Mouse (Mus musculus): Measurements from ENCODE around the gene Smoc1. TPM values are rescaled to one million over a fixed set of nuclear protein-coding genes. Genes with fewer than 3 reads are reported as not detected.

Smoc1 gene
- total RNA-seq, 2 experiments from 2014 or later = 5.9 to 8.2 TPM

DNA sequence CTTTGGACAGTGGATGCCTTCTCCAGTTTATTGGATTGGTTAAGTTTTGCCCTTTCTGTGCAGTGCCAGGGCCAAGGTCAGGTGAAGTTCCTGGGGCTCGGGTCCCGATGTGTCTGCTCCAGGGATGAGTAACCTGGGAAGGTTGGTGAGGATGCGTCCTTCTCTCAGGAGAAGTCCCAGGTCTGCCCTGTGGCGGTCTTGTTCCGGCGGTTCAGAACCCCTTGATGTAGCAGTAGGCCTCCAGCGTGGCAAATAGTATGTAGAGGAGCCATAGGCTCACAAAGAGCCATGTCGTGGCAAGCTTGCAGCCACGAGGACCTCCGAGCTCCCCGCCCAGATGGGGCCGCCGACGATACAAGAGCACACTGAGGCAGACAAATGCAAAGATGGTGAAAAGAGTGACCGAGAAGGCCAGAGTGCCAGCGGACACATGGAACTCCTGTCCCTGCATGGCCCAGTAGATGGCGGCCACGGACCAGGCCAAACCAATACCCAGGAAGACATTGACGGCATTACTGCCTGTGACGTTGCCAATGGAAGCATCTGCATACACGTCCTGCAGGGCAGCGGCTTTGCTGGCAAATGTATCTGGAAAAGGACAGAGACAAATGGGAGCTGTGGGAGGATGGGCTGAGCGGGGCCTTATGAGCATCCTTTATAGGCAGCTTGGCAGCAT, 172.8 kb downstream of the Smoc1 start:
- peak; percentile 36 to 46 for DNase-seq
- intact Hi-C loops (cut with DNase I) = loop anchor here (1.0 kb wide), 1 partner anchor 203 kb away; no protein-coding TSS in a partner anchor

DNA sequence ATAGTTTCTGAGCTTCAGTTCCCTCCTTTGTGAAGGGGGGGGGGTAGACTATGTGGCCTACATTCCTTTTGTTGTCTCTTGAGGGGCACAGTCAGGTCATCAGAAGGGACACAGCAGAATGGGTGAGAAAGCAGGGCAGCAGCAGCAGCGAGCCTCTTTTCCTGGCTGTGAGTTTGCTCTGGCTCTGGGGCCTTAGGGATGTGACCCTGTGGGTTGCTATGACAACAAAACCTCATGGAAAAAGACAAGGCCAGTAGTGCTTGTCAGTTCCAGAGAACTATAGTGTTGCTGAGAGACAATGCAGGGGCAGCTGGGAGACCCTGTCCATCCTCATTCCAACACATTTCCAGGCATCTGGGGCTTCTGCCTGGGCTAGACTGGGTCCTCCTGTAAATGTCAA, 176.6 kb downstream of the Smoc1 start:
- intact Hi-C loops (cut with DNase I) = no loop called here
- no peak for DNase-seq

DNA sequence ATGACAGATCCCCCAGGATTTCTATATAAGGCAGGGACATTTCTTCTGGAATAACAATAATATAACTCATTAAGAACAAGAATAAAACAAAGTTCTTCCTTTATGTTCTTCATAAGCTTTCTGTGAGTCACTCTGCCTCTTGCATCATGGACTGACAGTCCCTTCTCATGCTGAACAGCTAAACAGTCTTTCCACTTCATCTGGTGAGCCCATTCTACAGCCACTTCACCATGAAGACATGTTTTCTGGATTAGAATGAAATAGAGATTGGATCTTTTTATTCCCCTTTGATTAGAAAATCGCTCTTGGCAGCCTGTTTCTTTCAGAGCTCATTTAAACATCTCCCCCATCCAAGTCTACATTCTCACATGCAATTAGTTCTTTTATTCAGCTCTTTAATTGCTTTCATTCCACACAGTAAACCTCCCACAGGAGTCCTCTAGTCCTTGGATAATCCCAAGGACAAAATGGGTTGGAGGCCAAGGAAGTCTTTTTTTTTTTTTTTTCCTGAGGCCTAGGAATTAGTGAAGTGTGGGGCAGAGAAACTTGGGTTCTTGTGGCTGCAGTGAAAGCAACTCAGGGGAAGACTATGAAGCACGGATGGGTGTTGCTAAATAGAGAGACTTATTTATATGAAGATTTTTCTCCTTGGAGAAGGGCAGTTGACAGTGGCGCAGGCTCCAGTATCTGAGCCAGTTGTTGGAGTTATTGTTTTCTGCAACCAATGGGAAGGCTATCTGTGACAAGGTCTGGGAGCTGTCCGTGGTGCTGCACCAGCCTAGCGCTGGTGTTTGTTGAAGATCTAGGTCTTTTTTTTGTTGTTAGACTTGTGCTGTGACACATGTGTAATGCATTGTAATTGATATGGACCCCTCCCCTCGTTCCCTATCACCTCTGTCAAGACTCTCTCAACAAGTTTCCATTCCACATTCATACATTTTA, 179.3 kb downstream of the Smoc1 start:
- intact Hi-C loops (cut with DNase I) = no loop called here
- peak; percentile 21 to 42 for DNase-seq

DNA sequence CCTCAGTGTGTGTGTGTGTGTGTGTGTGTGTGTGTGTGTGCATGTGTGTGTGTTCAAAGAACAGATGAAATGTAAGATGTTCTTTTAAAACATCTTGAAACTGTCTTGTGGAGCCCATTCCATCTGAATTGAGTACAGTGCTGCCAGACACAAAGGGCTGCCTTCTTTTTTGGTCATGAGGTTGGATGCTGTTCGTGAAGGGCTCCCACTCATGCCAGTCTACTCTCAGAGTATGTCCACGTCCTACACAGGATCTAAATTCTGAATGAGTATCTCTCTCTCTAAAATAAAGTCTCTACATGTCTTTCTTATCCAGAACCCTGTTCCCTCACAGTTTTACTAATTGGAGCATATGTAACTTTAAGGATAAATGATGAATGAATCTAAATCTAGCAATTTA, 182.0 kb downstream of the Smoc1 start:
- intact Hi-C loops (cut with DNase I) = no loop called here

DNA sequence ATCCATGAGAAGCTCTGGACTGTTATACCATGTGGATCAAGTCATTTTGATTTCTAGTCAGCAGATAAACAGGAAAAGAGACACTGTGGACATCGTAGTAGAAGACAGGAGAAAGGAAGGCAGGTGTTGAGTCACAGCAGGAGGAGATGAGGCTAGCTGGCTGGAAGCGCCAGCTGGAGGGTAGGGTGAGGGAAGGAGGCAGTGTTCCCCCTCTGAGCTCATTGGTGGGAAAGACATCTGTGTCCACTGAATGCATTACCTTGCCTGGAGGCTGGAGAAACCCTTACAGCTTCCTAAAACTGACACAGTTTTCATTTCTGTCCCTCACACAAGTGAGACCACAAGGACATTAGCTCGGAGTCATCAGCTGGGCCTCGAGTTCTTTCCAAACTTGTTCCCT, 192.7 kb downstream of the Smoc1 start:
- no peak for DNase-seq
- intact Hi-C loops (cut with DNase I) = no loop called here

More for the DNA sequence above, 182.0 kb downstream of the Smoc1 start:
- no peak for DNase-seq

DNA sequence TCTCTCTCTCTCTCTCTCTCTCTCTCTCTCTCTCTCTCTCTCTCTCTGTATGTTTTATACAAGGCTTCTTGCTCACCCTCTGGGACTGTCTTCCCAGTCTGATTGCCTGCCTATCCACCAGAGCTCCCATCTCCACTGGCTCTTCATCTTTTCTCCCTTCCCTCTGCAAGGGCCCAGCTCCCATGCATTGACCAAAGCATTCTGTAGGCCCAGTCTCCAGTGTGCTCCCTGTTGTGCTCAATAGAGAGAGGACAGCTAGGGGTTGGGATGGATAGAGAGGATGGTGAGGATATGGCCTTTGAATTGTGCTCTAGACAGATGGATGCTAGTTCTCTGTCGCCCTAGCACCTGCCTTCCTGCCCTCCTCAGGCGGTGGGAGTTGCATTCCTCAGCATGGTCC, 196.7 kb downstream of the Smoc1 start:
- no peak for DNase-seq
- intact Hi-C loops (cut with DNase I) = no loop called here

DNA sequence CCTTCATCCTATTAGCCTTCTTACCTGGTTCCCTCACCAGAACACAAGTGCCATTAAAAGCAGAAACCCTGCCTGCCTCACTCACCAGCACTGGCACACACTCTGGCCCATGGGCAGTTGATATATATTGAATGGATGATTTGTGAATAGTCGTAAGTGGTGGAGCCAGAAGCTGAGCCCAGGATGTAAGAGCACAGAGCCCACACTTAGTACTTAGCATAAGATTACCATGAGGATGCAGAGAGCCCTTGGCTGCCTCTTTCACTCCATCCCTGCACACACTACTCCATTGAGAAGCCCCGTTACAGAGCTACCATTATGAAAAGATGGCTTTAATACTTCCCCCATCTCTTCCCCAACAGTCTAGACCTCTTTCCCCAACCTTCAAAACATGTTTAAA, 198.2 kb downstream of the Smoc1 start:
- DNase-seq = no peak

DNA sequence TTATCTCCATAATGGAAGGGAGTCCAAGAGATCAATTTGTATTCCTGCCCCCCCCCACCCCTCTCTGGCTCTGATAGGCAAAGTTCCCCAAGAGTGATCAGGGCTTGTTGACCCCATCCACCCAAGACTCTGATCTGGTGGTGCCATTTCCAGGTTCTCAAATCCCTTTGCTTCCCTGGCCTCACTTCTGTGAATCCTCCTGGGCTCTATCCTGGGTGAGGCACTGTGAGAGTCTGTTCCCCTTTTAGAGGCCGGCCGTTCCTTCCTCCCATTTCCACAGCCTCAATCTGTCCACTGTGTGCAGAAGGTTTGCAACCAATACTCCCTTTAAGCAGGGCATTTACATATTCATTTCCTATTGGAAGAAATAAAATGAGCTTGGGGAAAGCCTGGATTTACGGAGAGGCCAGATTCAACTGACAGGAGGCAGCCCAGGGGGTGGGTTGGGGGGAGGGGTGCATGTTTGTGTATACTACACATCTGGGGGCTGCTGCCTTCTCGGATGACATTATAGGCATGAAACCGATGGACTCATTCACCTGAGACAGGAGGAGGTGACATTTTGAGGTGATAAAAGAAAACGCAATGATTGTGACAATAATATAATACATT, 199.5 kb downstream of the Smoc1 start:
- intact Hi-C loops (cut with DNase I) = no loop called here
- DNase-seq = no peak

More for the DNA sequence above, 198.2 kb downstream of the Smoc1 start:
- intact Hi-C loops (cut with DNase I) = no loop called here

DNA sequence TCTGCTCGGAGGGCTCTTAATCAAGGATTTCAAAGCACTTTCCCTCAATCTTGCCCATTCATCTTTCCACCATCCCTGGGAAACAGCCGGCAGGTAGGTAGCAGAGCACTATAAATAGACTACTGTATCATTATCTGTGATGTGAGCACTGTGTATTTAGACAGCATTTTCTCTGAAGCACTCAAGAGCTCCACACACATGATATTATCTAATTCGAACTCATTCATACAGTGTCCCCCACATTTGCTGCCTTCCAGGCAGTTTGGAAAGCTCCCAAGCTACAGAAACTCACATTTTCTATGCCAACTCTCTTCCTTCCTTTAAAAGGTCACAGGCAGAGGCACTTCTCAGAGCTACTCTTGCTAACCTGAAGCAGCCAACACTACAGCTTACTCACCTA, 200.0 kb downstream of the Smoc1 start:
- no peak for DNase-seq
- intact Hi-C loops (cut with DNase I) = no loop called here

DNA sequence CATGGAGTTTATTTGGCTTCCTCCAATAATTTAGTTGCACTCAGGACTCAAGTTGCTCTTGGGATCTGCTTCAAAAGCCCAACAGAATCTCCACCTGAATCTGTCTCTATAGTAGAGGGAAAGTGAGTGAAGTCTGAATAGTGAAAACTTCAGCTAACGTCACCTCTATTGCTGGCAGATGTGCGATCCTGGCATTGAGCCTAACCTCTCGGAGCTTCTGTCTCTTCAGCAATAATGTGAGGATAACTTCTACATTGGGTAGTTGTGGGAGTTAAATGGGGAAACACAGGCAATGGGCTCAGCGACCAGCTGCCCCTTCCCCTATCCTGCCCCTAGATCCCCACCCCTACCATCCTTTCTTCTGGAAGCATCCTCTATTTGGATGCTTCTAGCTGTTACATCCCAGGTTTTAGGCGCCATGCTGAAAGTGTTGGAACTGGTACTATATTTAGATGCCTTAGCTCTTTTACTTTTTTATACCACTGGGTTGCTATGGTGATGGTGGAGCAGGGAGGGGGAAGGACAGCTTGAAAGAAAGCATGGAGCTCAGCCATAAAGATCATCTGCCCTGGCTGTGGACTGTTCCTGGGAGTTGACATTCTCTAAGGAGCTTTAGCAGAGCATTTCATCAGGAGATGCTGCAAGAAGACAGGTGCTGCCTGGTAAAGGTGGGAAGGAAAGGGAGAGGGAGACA, 201.3 kb downstream of the Smoc1 start:
- intact Hi-C loops (cut with DNase I) = no loop called here
- no peak for DNase-seq

DNA sequence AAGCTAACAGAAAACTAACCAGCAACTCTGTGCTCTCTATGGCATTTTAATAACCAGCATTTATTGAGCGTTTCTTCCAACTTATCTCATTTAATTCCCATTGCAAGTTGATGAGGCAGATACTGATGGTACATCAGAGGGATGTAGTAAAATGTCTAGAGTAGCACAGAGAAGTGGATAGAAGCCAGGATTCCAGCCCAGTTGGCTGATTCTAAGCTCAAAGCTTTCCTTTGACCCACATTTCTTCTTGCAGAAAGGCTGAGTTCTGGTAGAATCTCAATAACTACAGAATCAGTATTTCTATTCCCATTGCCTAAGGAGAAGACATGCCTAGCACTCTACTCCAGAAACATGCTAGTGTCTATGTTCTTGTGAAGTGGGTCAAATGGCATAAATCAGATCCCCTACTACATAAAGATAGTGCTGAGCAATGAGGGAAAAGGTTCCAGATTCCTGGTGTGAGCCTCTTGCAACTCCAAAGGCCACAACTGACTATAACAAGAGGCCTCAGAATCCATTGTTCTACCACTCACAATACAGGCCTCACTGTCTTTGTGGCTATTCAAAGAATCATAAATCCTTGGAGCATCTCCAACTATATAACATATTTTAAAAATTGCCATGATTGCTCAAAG, 207.3 kb downstream of the Smoc1 start:
- DNase-seq = no peak
- intact Hi-C loops (cut with DNase I) = no loop called here

DNA sequence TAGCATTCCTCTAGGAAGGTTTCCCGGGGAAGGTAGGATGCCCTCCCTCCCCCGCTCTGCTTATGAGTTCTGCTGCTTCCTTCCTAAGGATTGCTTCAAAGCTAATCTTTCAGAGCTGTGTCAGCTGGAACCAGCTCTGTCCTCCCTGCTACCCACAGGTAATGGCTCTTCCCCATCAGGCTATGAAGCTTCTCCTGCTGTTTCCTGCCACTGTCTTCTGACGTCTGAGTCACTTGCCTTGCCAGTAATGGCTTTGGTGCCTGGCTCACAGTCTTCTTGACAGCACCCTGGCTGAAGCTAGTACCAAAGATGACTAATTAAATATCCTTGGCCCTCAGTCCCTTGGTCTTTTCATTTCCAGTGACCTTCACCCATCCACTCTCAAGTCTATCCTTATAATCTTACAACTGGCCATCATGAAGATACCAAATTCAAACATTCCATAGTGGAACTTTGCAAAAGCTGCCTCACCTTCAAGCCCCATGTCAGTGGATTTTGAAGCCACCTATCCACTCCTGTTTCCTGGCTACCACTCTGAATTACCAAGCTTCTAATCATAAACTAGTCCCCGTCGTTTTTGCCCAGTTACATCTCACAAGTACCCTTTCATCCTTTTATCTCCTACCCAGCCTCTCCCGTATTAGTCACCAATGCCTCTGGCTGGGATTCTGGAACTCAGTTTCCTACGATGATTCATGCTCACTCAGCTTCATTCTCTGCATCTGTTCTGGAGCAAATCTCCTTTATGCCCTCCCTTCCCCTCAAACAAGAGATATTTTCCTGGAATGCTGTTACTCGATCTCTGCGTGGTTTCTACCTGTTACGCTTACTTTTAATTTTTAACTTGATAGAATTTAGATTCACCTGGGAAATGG, 209.1 kb downstream of the Smoc1 start:
- intact Hi-C loops (cut with DNase I) = no loop called here
- DNase-seq = no peak

Small RNA genes lying within 50 kb of the gene (microRNA-seq; reads per million reads assigned to microRNA genes)
- gene Mir3067 (ENCODE audit: borderline number of aligned reads in 2 of 2) = 0.72 to 2.7 reads per million in 2 experiments

Other genes with a start within 250 kb of the Smoc1 start
- 10 to 100 TPM; 72.2 to 76.1 TPM for gene Susd6, start 236.3 kb upstream of the Smoc1 start, total RNA-seq (2021)
- gene Srsf5, start 81.3 kb upstream of the Smoc1 start, total RNA-seq (2021) = 100 to 1,000 TPM in 1 of 2 experiments, 10 to 100 TPM in 1; 98.3 to 181 TPM
- gene Slc10a1, start 58.1 kb upstream of the Smoc1 start, total RNA-seq (2021) = not detected

Data from heart, postnatal 36 days (tissue).